Mouse (Mus musculus) heart, postnatal 0 days (tissue): ENCODE measurements around the gene Lcp2. TPM values are rescaled to one million over a fixed set of nuclear protein-coding genes. Genes with fewer than 3 reads are reported as not detected.

ENCODE experiments used
- ATAC-seq: fragments of 200-750 bp; cut with Nextera tagmentation; 2 replicates; pipeline ENCODE4 v1.8.0; 2017; ENCODE audit warnings: low read depth, moderate number of reproducible peaks, moderate library complexity; ENCODE audit not compliant: insufficient read depth
- DNase-seq: peaks from one replicate; pipeline ENCODE4 v3.0.0-alpha.2; 2016; ENCODE audit warnings: low spot score
- H3K27ac ChIP-seq: fragments of 300-500 bp; sonication (generic); 2 replicates; pipeline ENCODE4 v1.5.1; 2014; ENCODE audit warnings: low read depth, mild to moderate bottlenecking
- H3K27me3 ChIP-seq: fragments of 300-500 bp; sonication (generic); 2 replicates; pipeline ENCODE4 v1.6.1; 2014; ENCODE audit warnings: low read length, mixed read lengths; ENCODE audit not compliant: control insufficient read depth, insufficient read depth
- H3K36me3 ChIP-seq: fragments of 300-500 bp; sonication (generic); replicated peaks from 2 replicates; pipeline ENCODE4 v1.6.1; 2014; ENCODE audit warnings: low read length, mixed read lengths; ENCODE audit not compliant: control insufficient read depth, insufficient read depth
- H3K4me1 ChIP-seq: fragments of 300-500 bp; sonication (generic); 2 replicates; pipeline ENCODE4 v1.6.1; 2014; ENCODE audit warnings: antibody characterized with exemption; ENCODE audit not compliant: control insufficient read depth, insufficient read depth
- H3K4me2 ChIP-seq: fragments of 300-500 bp; sonication (generic); 2 replicates; pipeline ENCODE4 v1.6.1; 2014; ENCODE audit warnings: low read depth, mild to moderate bottlenecking, low read length, moderate library complexity
- H3K4me3 ChIP-seq: fragments of 300-500 bp; sonication (generic); 2 replicates; pipeline ENCODE4 v1.5.1; 2014; ENCODE audit warnings: low read depth, low read length
- H3K9ac ChIP-seq: fragments of 300-500 bp; sonication (generic); replicated peaks from 2 replicates; pipeline ENCODE4 v1.6.1; 2014; ENCODE audit warnings: low read depth, low read length, mixed read lengths
- H3K9me3 ChIP-seq: fragments of 300-500 bp; sonication (generic); replicated peaks from 2 replicates; pipeline ENCODE4 v1.6.1; 2016; ENCODE audit warnings: low read length; ENCODE audit not compliant: control insufficient read depth
- CTCF ChIP-seq: IDR thresholded peaks from 2 replicates; pipeline ENCODE4 v1.5.1; 2016; ENCODE audit warnings: antibody characterized with exemption, control low read depth, low read depth
- EP300 ChIP-seq: IDR thresholded peaks from 2 replicates; pipeline ENCODE4 v1.6.1; 2016; ENCODE audit warnings: antibody characterized with exemption, low read depth
- WGBS: fragments of 180-500 bp; shearing (Covaris S2); extraction: QIAGEN DNeasy Blood & Tissue Kit; methylation state at CpG from one replicate; pipeline ENCODE4 v1.1.7; 2014; 5-methylcytosine and 5-hydroxymethylcytosine counted together
- polyA plus RNA-seq: library from polyadenylated mRNA; unstranded; fragments of >200 nt; fragmentation: Nextera tagmentation; extraction: Ambion mirVana; gene quantifications from 2 replicates; pipeline ENCODE4 v1.2.1, GENCODE M21; 2015
- total RNA-seq: library from RNA; depleted of rRNA; stranded (reverse); fragments of >200 nt; gene quantifications from 2 replicates; pipeline ENCODE4 v1.2.3, GENCODE M21; 2014; ENCODE audit warnings: low replicate concordance

Lcp2 gene
- total and polyA plus RNA-seq, 2 experiments from 2014 or later = 0.08 to 0.63 TPM

GRCm38 (mm10) chr11:34048375-34049124 lies 1.8 kb downstream of the Lcp2 start:
- H3K36me3 ChIP-seq = no peaks in the 10 kb centered on the region
- no peaks in the 10 kb centered on the region for H3K4me1 ChIP-seq
- H3K4me3 ChIP-seq = peak overlapping the region; percentile 32; the same call in 1 of the 2 replicates
- no peaks in the 10 kb centered on the region for H3K9me3 ChIP-seq
- H3K27ac ChIP-seq = no peak overlapping the region
- H3K4me2 ChIP-seq = peak overlapping the region; percentile 28; the same call in 1 of the 2 replicates
- no peak for DNase-seq
- H3K27me3 ChIP-seq = no peaks in the 10 kb centered on the region
- 83% methylated on average over 8 of the region's 8 CpGs for WGBS
- ATAC-seq = no peak
- H3K9ac ChIP-seq = no peak overlapping the region
- TF ChIP-seq CTCF (no peak), EP300 (no peak)

- no peaks in the 10 kb centered on the region for H3K36me3 ChIP-seq
- WGBS = 80% methylated on average over 1 of the region's 1 CpGs
- no peaks in the 10 kb centered on the region for H3K9me3 ChIP-seq
- ATAC-seq (no peak), DNase-seq (no peak)
- no peak overlapping the region for H3K9ac ChIP-seq
- H3K4me2 ChIP-seq = peak overlapping the region; percentile 28; the same call in 1 of the 2 replicates
- H3K27me3 ChIP-seq = no peaks in the 10 kb centered on the region
- peak overlapping the region; percentile 32; the same call in 1 of the 2 replicates for H3K4me3 ChIP-seq
- no peaks in the 10 kb centered on the region for H3K4me1 ChIP-seq
- no peak for TF ChIP-seq CTCF
- TF ChIP-seq EP300 = no peak
- H3K27ac ChIP-seq = no peak overlapping the region
These were observed 2.3 kb downstream of the Lcp2 start for GRCm38 (mm10) chr11:34049125-34049379.

DNA sequence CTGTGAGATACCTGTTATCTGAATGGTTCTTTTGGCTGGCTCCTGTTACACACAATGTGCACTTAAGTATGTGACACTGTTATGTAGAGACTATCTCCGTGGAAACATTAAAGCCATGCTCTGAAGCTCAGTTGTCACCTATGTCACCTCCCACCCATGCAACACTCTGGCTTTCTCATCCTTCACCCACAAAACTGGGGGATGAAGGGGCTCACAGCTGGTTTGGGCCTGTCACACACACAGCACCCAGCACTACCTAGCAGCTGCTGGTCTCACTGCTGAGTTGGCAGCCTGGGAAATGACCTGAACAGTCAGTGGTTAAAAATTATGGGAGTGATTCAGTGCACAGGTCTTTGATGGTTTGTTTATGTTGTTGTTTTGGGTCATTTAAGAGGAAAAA lies 3.3 kb downstream of the Lcp2 start:
- 53% methylated on average over 1 of the region's 1 CpGs for WGBS
- H3K9me3 ChIP-seq = no peaks in the 10 kb centered on the region

DNA sequence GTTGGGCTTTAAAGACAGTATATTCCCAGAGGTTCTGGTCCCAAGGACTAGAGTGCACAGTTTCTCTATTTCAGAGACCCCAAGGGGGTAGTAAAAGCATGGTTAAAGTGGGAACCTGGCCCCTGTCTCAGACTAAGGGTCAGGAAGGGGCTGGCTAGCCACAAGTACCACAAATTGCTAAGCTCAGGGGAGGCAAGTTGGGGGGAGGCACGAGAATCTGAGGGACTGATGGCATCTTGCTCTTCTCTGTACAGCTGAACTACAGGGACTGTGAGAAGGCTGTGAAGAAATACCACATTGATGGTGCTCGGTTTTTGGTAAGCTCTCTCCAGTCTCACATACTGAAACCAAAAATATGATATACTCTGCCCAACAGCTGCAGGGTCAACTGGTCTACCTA lies 3.9 kb downstream of the Lcp2 start:
- WGBS = 60% methylated on average over 2 of the region's 2 CpGs
- Histone ChIP-seq H3K4me3 (no peak overlapping the region), H3K9me3 (no peaks in the 10 kb centered on the region), H3K36me3 (no peaks in the 10 kb centered on the region), H3K9ac (no peak overlapping the region), H3K4me1 (no peaks in the 10 kb centered on the region), H3K27ac (no peak overlapping the region), H3K27me3 (no peaks in the 10 kb centered on the region), H3K4me2 (no peak overlapping the region)
- TF ChIP-seq CTCF (no peak), EP300 (no peak)
- DNase-seq = no peak
- ATAC-seq = no peak

More for the DNA sequence above, 3.3 kb downstream of the Lcp2 start:
- DNase-seq = no peak
- Histone ChIP-seq H3K36me3 (no peaks in the 10 kb centered on the region), H3K4me3 (no peak overlapping the region), H3K27ac (no peak overlapping the region), H3K9ac (no peak overlapping the region), H3K4me2 (no peak overlapping the region), H3K4me1 (no peaks in the 10 kb centered on the region), H3K27me3 (no peaks in the 10 kb centered on the region)
- no peak for TF ChIP-seq CTCF
- no peak for TF ChIP-seq EP300
- ATAC-seq = no peak

- Histone ChIP-seq H3K4me2 (no peak overlapping the region), H3K4me1 (no peaks in the 10 kb centered on the region), H3K27me3 (no peaks in the 10 kb centered on the region), H3K9ac (no peak overlapping the region), H3K36me3 (no peaks in the 10 kb centered on the region), H3K4me3 (no peak overlapping the region), H3K9me3 (no peaks in the 10 kb centered on the region), H3K27ac (no peak overlapping the region)
- TF ChIP-seq EP300 = no peak
- no peak for TF ChIP-seq CTCF
- 55% methylated on average over 6 of the region's 6 CpGs for WGBS
- DNase-seq (no peak), ATAC-seq (no peak)
These were observed 6.5 kb downstream of the Lcp2 start for GRCm38 (mm10) chr11:34053031-34053818.
